ENCODE assay signal across 8 mouse cellular contexts in genomic region chr7:30183879-30184289, GRCm38 (mm10). TPM values are rescaled to one million over a fixed set of nuclear protein-coding genes. Genes with fewer than 3 reads are reported as not detected.
DNase-seq lines count a peak whose midpoint lies in the region; ATAC-seq lines count a peak whose summit lies in the region.

Gene Cox7a1, plus strand, starts transcription at chr7:30184144.

- H3K9me3 ChIP-seq in limb, embryonic 15.5 days: no peaks in the 10 kb centered on the region
- H3K9me3 ChIP-seq in midbrain, embryonic 16.5 days (replicated peaks; ENCODE audit: control insufficient read depth, low read length, poor library complexity, severe bottlenecking): no peaks in the 10 kb centered on the region

- 0 out of 2 replicates have a peak, but pooled peaks have one; percentile 20 for ATAC-seq in limb, embryonic 15.5 days (ENCODE audit: insufficient number of reproducible peaks, low FRiP score, low TSS enrichment, low read depth)
- ATAC-seq in midbrain, embryonic 16.5 days: no peak; the same call in 1 of the 2 replicates

- peak; percentile 47 to 51 for DNase-seq in left cerebral cortex, adult 18-20 months (ENCODE audit: low spot score in 2 of 2)
- DNase-seq in left cerebral cortex, adult 11 months (ENCODE audit: low spot score): no peak
- peak; percentile 92 for DNase-seq in embryo, embryonic 10 days (ENCODE audit: low spot score)
- peak; percentile 99 for DNase-seq in heart, adult 11 months
- peak; percentile 92 for DNase-seq in kidney, adult 11 months
- peak; percentile 65 to 78 for DNase-seq in spleen, postnatal 14 days (ENCODE audit: low spot score in 2 of 2)

- peak within 1 kb of the TSS; percentile 18 for H3K4me3 ChIP-seq in limb, embryonic 15.5 days
- H3K4me3 ChIP-seq in midbrain, embryonic 16.5 days (ENCODE audit: low read depth, low read length): no peak within 1 kb of the TSS

- no peak within 1 kb of the TSS; the same call in 1 of the 2 replicates for H3K9ac ChIP-seq in limb, embryonic 15.5 days
- 0 out of 2 replicates have a peak within 1 kb of the TSS, but pooled peaks have one; percentile 7 for H3K9ac ChIP-seq in midbrain, embryonic 16.5 days (ENCODE audit: low read depth, low read length)

- H3K4me2 ChIP-seq in limb, embryonic 15.5 days: peak within 1 kb of the TSS; percentile 42
- H3K4me2 ChIP-seq in midbrain, embryonic 16.5 days (ENCODE audit: low read length): peak within 1 kb of the TSS; percentile 38

- peaks cover 41% of the 10 kb centered on the region for H3K36me3 ChIP-seq in limb, embryonic 15.5 days
- H3K36me3 ChIP-seq in midbrain, embryonic 16.5 days (ENCODE audit: control insufficient read depth, insufficient read depth, low read length): peaks cover 25% of the 10 kb centered on the region

- WGBS in limb, embryonic 15.5 days: 3% methylated on average over 11 of the region's 11 CpGs
- WGBS in midbrain, embryonic 16.5 days: 1% methylated on average over 11 of the region's 11 CpGs

- peaks cover 9% of the 10 kb centered on the region for H3K4me1 ChIP-seq in limb, embryonic 15.5 days
- H3K4me1 ChIP-seq in midbrain, embryonic 16.5 days (ENCODE audit: control insufficient read depth, insufficient read depth, low read length): 0 out of 2 replicates have a peak, but pooled peaks cover 3% of the 10 kb centered on the region

- H3K27ac ChIP-seq in limb, embryonic 15.5 days: no peak within 1 kb of the TSS
- no peak within 1 kb of the TSS for H3K27ac ChIP-seq in midbrain, embryonic 16.5 days (ENCODE audit: low read length)

- no peaks in the 10 kb centered on the region for H3K27me3 ChIP-seq in limb, embryonic 15.5 days
- H3K27me3 ChIP-seq in midbrain, embryonic 16.5 days (ENCODE audit: control insufficient read depth, insufficient read depth, low read depth, low read length): no peaks in the 10 kb centered on the region

RNA-seq across cellular contexts. Expression of gene Cox7a1, which starts in this region (rescaled TPM):
- total RNA-seq in left cerebral cortex, adult 18-20 months (2021): 1 to 10 TPM; 4.7 to 5.8 TPM
- 3.4 and 10.1 TPM in 2 replicates for polyA plus RNA-seq in limb, embryonic 15.5 days (2015; fragmentation: Nextera tagmentation; extraction: Ambion mirVana)
- 5.9 and 8.5 TPM in 2 replicates for polyA plus RNA-seq in midbrain, embryonic 16.5 days (2015; fragmentation: Nextera tagmentation; extraction: Ambion mirVana)
